Mouse (Mus musculus): Measurements from ENCODE around the gene Fam196b.

GRCm38 (mm10) chr11:34424546-34424945 lies 109.9 kb downstream of the Fam196b start:
- no peak for TF ChIP-seq CTCF (IDR thresholded peaks at IDR 0.05; ENCODE audit: extremely low read depth, insufficient read length, insufficient replicate concordance, low read depth, low read length)
- no peak for TF ChIP-seq POLR2A (IDR thresholded peaks at IDR 0.05; ENCODE audit: low read depth, low read length)
